Mouse (Mus musculus): ENCODE measurements around the gene 4930556J24Rik.

DNA sequence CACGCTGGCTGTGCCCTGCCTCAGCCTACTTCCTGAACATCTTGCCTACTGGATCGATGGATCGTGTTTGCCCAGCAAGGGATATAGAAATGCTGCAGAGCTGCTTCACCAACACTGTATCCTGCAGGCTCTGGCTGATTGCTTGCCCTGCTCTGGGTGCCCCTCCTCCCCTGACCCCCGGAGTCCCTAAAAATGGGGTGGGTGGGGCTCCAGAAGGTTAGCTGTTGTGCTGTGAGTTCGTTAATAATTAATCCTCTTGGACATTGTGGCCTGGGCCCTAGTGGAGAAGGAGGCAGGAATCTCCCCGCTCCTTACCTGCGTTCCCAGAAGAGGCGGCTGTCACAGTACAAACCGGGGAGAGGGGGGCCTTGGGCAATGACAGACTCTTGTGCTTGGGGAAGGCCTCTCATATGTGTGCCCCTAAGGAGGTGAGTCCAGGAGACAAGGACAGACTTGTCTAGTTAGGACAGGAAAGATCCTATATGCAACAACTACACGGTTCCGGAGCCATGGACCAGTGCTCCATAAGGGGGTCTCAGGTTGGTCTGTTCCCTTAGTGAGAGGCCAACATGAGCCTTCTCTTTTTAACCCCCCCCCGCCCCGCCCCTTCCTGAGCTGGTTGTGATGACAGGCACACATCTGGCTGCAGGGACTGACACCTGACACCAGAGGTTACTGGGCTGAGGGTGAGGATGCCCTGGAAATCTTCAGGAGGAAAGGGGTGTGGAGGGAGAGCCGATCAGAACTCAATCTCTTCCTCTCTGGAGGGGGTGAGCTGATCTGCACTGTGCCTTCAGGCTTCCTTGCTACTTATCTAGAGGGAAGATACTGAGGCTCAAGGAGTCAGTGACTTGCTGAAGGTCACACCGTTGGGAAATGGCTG is 7.5 kb upstream of the 4930556J24Rik start:
- TF ChIP-seq FLI1 (IDR thresholded peaks at IDR 0.05; ENCODE audit: low read length) (no peak), GATA1 (IDR thresholded peaks at IDR 0.05; ENCODE audit: borderline replicate concordance, low read length) (no peak)
